Mouse (Mus musculus): Measurements from ENCODE around the gene Dis3l. TPM values are rescaled to one million over a fixed set of nuclear protein-coding genes. Genes with fewer than 3 reads are reported as not detected.

Dis3l gene
- polyA plus RNA-seq (2012) = 4.8 and 4.9 TPM in 2 replicates

GRCm38 (mm10) chr9:64341254-64341566 is at the start of gene Dis3l:
Gene Dis3l (minus strand): TSS chr9:64341288.
- no peak for TF ChIP-seq GATA1 (IDR thresholded peaks at IDR 0.05; ENCODE audit: low read length)

GRCm38 (mm10) chr9:64389576-64390292 is 48.6 kb upstream of the Dis3l start:
- TF ChIP-seq GATA1 (IDR thresholded peaks at IDR 0.05; ENCODE audit: low read length) = no peak

- TF ChIP-seq GATA1 (IDR thresholded peaks at IDR 0.05; ENCODE audit: low read length) = no peak
Observed at GRCm38 (mm10) chr9:64386466-64387211, 45.6 kb upstream of the Dis3l start.

- TF ChIP-seq GATA1 (IDR thresholded peaks at IDR 0.05; ENCODE audit: low read length) = no peak
Observed at GRCm38 (mm10) chr9:64385511-64386465, 44.7 kb upstream of the Dis3l start, which contains the start of gene Megf11. Gene Megf11 (plus strand): TSS chr9:64385626.

GRCm38 (mm10) chr9:64383021-64383788 is 42.1 kb upstream of the Dis3l start:
- no peak for TF ChIP-seq GATA1 (IDR thresholded peaks at IDR 0.05; ENCODE audit: low read length)

GRCm38 (mm10) chr9:64376380-64376779 is 35.3 kb upstream of the Dis3l start:
- no peak for TF ChIP-seq GATA1 (IDR thresholded peaks at IDR 0.05; ENCODE audit: low read length)

GRCm38 (mm10) chr9:64371305-64371819 is 30.3 kb upstream of the Dis3l start:
- TF ChIP-seq GATA1 (IDR thresholded peaks at IDR 0.05; ENCODE audit: low read length) = no peak

GRCm38 (mm10) chr9:64369871-64370270 is 28.8 kb upstream of the Dis3l start:
- no peak for TF ChIP-seq GATA1 (IDR thresholded peaks at IDR 0.05; ENCODE audit: low read length)

GRCm38 (mm10) chr9:64361231-64361950 is 20.3 kb upstream of the Dis3l start:
- no peak for TF ChIP-seq GATA1 (IDR thresholded peaks at IDR 0.05; ENCODE audit: low read length)

GRCm38 (mm10) chr9:64355627-64356026 is 14.5 kb upstream of the Dis3l start:
- TF ChIP-seq GATA1 (IDR thresholded peaks at IDR 0.05; ENCODE audit: low read length) = no peak

GRCm38 (mm10) chr9:64351191-64351590 is 10.1 kb upstream of the Dis3l start:
- TF ChIP-seq GATA1 (IDR thresholded peaks at IDR 0.05; ENCODE audit: low read length) = no peak

GRCm38 (mm10) chr9:64349490-64349889 is 8.4 kb upstream of the Dis3l start:
- TF ChIP-seq GATA1 (IDR thresholded peaks at IDR 0.05; ENCODE audit: low read length) = no peak

- no peak for TF ChIP-seq GATA1 (IDR thresholded peaks at IDR 0.05; ENCODE audit: low read length)
Observed at GRCm38 (mm10) chr9:64347377-64347776, 6.3 kb upstream of the Dis3l start.

GRCm38 (mm10) chr9:64345931-64346330 is 4.8 kb upstream of the Dis3l start:
- TF ChIP-seq GATA1 (IDR thresholded peaks at IDR 0.05; ENCODE audit: low read length) = no peak
